Mouse (Mus musculus) urinary bladder, postnatal 4 days (tissue): ENCODE data around the gene Gper1.
A peak's percentile ranks its signal among the peaks of the same experiment; 100 is the strongest.

Source experiments
- DNase-seq, 2 experiments: peaks; one replicate each; pipeline ENCODE4 v3.0.0; 2021 to 2022; ENCODE audit warnings: low spot score in 2 of 2

The Gper1 gene

GRCm38 (mm10) chr5:139411665-139412314, 11.2 kb upstream of the Gper1 start:
- DNase-seq = no peak

GRCm38 (mm10) chr5:139413545-139413944, 9.4 kb upstream of the Gper1 start:
- no peak for DNase-seq

GRCm38 (mm10) chr5:139415001-139415400, 8.0 kb upstream of the Gper1 start:
- DNase-seq = no peak

GRCm38 (mm10) chr5:139416942-139417341, 6.0 kb upstream of the Gper1 start:
- DNase-seq = no peak

- no peak for DNase-seq
Observed at GRCm38 (mm10) chr5:139417480-139417879, 5.5 kb upstream of the Gper1 start.

GRCm38 (mm10) chr5:139418110-139418509, 4.8 kb upstream of the Gper1 start:
- DNase-seq = no peak

GRCm38 (mm10) chr5:139418633-139419032, 4.3 kb upstream of the Gper1 start:
- DNase-seq = no peak

GRCm38 (mm10) chr5:139425198-139425597, 2.2 kb downstream of the Gper1 start:
- no peak for DNase-seq

- DNase-seq = no peak
Observed at GRCm38 (mm10) chr5:139427001-139427400, 4.0 kb downstream of the Gper1 start.

GRCm38 (mm10) chr5:139427989-139428388, 5.0 kb downstream of the Gper1 start:
- DNase-seq = no peak

GRCm38 (mm10) chr5:139429818-139430341, 6.9 kb downstream of the Gper1 start:
- no peak for DNase-seq

GRCm38 (mm10) chr5:139432333-139432732, 9.4 kb downstream of the Gper1 start:
- no peak for DNase-seq

- DNase-seq = peak in 1 of 2 experiments; percentile 15
Observed at GRCm38 (mm10) chr5:139432747-139433508, 10.0 kb downstream of the Gper1 start.

GRCm38 (mm10) chr5:139433842-139434568, 11.1 kb downstream of the Gper1 start:
- no peak for DNase-seq

GRCm38 (mm10) chr5:139434940-139435339, 12.0 kb downstream of the Gper1 start:
- DNase-seq = no peak

- DNase-seq = no peak
Observed at GRCm38 (mm10) chr5:139437769-139438168, 14.8 kb downstream of the Gper1 start.

- DNase-seq = no peak
Observed at GRCm38 (mm10) chr5:139438440-139438839, 15.5 kb downstream of the Gper1 start.

GRCm38 (mm10) chr5:139440451-139440850, 17.5 kb downstream of the Gper1 start:
- no peak for DNase-seq

GRCm38 (mm10) chr5:139440926-139441725, 18.2 kb downstream of the Gper1 start:
- no peak for DNase-seq

GRCm38 (mm10) chr5:139441726-139442018, 18.7 kb downstream of the Gper1 start:
- no peak for DNase-seq

GRCm38 (mm10) chr5:139442428-139442827, 19.5 kb downstream of the Gper1 start:
- DNase-seq = no peak

- no peak for DNase-seq
Observed at GRCm38 (mm10) chr5:139442962-139443361, 20.0 kb downstream of the Gper1 start.
